In genomic region chr15:84209517-84210412, GRCm38 (mm10) we compare ENCODE assay signal across 9 mouse cellular contexts. TPM values are rescaled to one million over a fixed set of nuclear protein-coding genes. Genes with fewer than 3 reads are reported as not detected.
DNase-seq lines count a peak whose midpoint lies in the region; ATAC-seq and TF ChIP-seq lines count a peak whose summit lies in the region.
"Had no signal": no experiment of that assay in that cellular context is flagged by ENCODE, and none has a peak within 500 bp of the region (broad histone marks: within the 10 kb centered on the region; RNA-seq: fewer than 3 reads in every experiment).

No protein-coding gene starts in this region.

- no peaks in the 10 kb centered on the region for H3K9me3 ChIP-seq in kidney, postnatal 0 days (replicated peaks; ENCODE audit: low read length)
- H3K9me3 ChIP-seq in heart, embryonic 14.5 days (ENCODE audit: control insufficient read depth, low read length): no peaks in the 10 kb centered on the region
- no peaks in the 10 kb centered on the region for H3K9me3 ChIP-seq in hindbrain, embryonic 10.5 days

- no peaks in the 10 kb centered on the region for H3K27me3 ChIP-seq in kidney, postnatal 0 days (ENCODE audit: insufficient read depth, low read length)
- no peaks in the 10 kb centered on the region for H3K27me3 ChIP-seq in heart, embryonic 14.5 days (ENCODE audit: control insufficient read depth, insufficient read depth, low read length)
- H3K27me3 ChIP-seq in hindbrain, embryonic 10.5 days (ENCODE audit: insufficient read depth, poor library complexity, severe bottlenecking): no peaks in the 10 kb centered on the region

- H3K36me3 ChIP-seq in kidney, postnatal 0 days (ENCODE audit: insufficient read depth, low read length): peaks cover 51% of the 10 kb centered on the region
- H3K36me3 ChIP-seq in heart, embryonic 14.5 days (ENCODE audit: control insufficient read depth, insufficient read depth, low read length): peaks cover 86% of the 10 kb centered on the region
- H3K36me3 ChIP-seq in hindbrain, embryonic 10.5 days: peaks cover 93% of the 10 kb centered on the region

- WGBS in kidney, postnatal 0 days: 77% methylated on average over 11 of the region's 11 CpGs
- 60% methylated on average over 10 of the region's 11 CpGs for WGBS in heart, embryonic 14.5 days
- WGBS in hindbrain, embryonic 10.5 days: 86% methylated on average over 11 of the region's 11 CpGs

- peak overlapping the region; percentile 14; the same call in 1 of the 2 replicates for H3K27ac ChIP-seq in kidney, postnatal 0 days
- peak overlapping the region; percentile 64 to 72 for H3K27ac ChIP-seq in heart, embryonic 14.5 days (replicated peaks in 1 of 2; ENCODE audit: control insufficient read depth in 1 of 2, insufficient read depth in 1 of 2, low read depth in 2 of 2, low read length in 2 of 2)
- H3K27ac ChIP-seq in hindbrain, embryonic 10.5 days: no peak overlapping the region

- no peak for ATAC-seq in kidney, postnatal 0 days (replicated peaks; ENCODE audit: low FRiP score, low read depth)
- 0 out of 2 replicates have a peak, but pooled peaks have one; percentile 6 for ATAC-seq in heart, embryonic 14.5 days (ENCODE audit: insufficient number of reproducible peaks, insufficient read depth, low FRiP score, low read depth)
- peak; percentile 80 for ATAC-seq in megakaryocyte progenitor cell, adult 5-6 weeks (replicated peaks; ENCODE audit: poor library complexity)

- H3K4me3 ChIP-seq in kidney, postnatal 0 days (replicated peaks; ENCODE audit: low read depth, low read length): no peak overlapping the region
- no peak overlapping the region for H3K4me3 ChIP-seq in heart, embryonic 14.5 days (ENCODE audit: control insufficient read depth in 1 of 2, insufficient read depth in 1 of 2, low read depth in 1 of 2, low read length in 2 of 2)
- no peak overlapping the region for H3K4me3 ChIP-seq in hindbrain, embryonic 10.5 days

- DNase-seq in kidney, postnatal 0 days (ENCODE audit: low spot score): no peak
- no peak for DNase-seq in kidney, adult 18-20 months
- DNase-seq in c-Kit-negative CD71-positive TER-119-positive erythroid progenitor cells, embryonic 14.5 days (ENCODE audit: low read depth, low spot score): peak; percentile 71
- no peak for DNase-seq in hindbrain, embryonic 10.5 days (ENCODE audit: low spot score)
- no peak for DNase-seq in urinary bladder, postnatal 36 days (ENCODE audit: low spot score in 2 of 2)
- DNase-seq in adrenal gland, adult 8-10 months: no peak
- DNase-seq: midbrain, embryonic 14.5 days had no signal

- no peaks in the 10 kb centered on the region; the same call in 1 of the 2 replicates for H3K4me1 ChIP-seq in kidney, postnatal 0 days (replicated peaks; ENCODE audit: insufficient read depth, low read length)
- peaks cover 13 to 17% of the 10 kb centered on the region in 2 experiments for H3K4me1 ChIP-seq in heart, embryonic 14.5 days (ENCODE audit: control insufficient read depth in 2 of 2, insufficient read depth in 2 of 2, low read length in 2 of 2)
- peaks cover 40% of the 10 kb centered on the region for H3K4me1 ChIP-seq in hindbrain, embryonic 10.5 days (replicated peaks)

- no peak overlapping the region for H3K4me2 ChIP-seq in kidney, postnatal 0 days (ENCODE audit: low read length)
- H3K4me2 ChIP-seq in heart, embryonic 14.5 days (ENCODE audit: low read length): no peak overlapping the region

- TF ChIP-seq CTCF in kidney, postnatal 0 days (IDR thresholded peaks at IDR 0.05; ENCODE audit: low read depth): no peak

- no peak overlapping the region for H3K9ac ChIP-seq in kidney, postnatal 0 days (ENCODE audit: low read depth, low read length)
- H3K9ac ChIP-seq in heart, embryonic 14.5 days (ENCODE audit: low read length): no peak overlapping the region

RNA-seq across cellular contexts. Expression of gene Samm50, which starts 17.7 kb away (rescaled TPM):
- 147 and 155 TPM in 2 replicates for polyA plus RNA-seq in kidney, postnatal 0 days (2015; fragmentation: Nextera tagmentation; extraction: Ambion mirVana)
- polyA plus RNA-seq in heart, embryonic 14.5 days (2014; fragmentation: Nextera tagmentation; extraction: Ambion mirVana): 85.2 and 88.2 TPM in 2 replicates
- total RNA-seq in megakaryocyte progenitor cell, adult 5-6 weeks (2015): 45.1 and 56.2 TPM in 2 replicates
- 35.6 and 42.0 TPM in 2 replicates for total RNA-seq in megakaryocyte progenitor cell, adult 5-6 weeks (2017)
- 94.5 and 103 TPM in 2 replicates for polyA plus RNA-seq in hindbrain, embryonic 10.5 days (2016; fragmentation: Nextera tagmentation; extraction: Ambion mirVana)
- total RNA-seq in adrenal gland, adult 8-10 months (2022): 100 to 1,000 TPM; 125 to 142 (median 131) TPM

RNA-seq across cellular contexts. Expression of gene Parvb, which starts 22.1 kb away (rescaled TPM):
- polyA plus RNA-seq in kidney, postnatal 0 days (2015; fragmentation: Nextera tagmentation; extraction: Ambion mirVana): 2.8 and 3.3 TPM in 2 replicates
- 15.1 and 18.5 TPM in 2 replicates for polyA plus RNA-seq in heart, embryonic 14.5 days (2014; fragmentation: Nextera tagmentation; extraction: Ambion mirVana)
- 3.8 and 4.6 TPM in 2 replicates for total RNA-seq in megakaryocyte progenitor cell, adult 5-6 weeks (2015)
- total RNA-seq in megakaryocyte progenitor cell, adult 5-6 weeks (2017): 0.33 and 1.5 TPM in 2 replicates
- polyA plus RNA-seq in hindbrain, embryonic 10.5 days (2016; fragmentation: Nextera tagmentation; extraction: Ambion mirVana): 7.1 and 7.6 TPM in 2 replicates
- 10 to 100 TPM; 16.3 to 21.4 (median 19.9) TPM for total RNA-seq in adrenal gland, adult 8-10 months (2022)

RNA-seq across cellular contexts. Expression of gene Pnpla3, which starts 42.1 kb away (rescaled TPM):
- 0.57 and 0.60 TPM in 2 replicates for polyA plus RNA-seq in kidney, postnatal 0 days (2015; fragmentation: Nextera tagmentation; extraction: Ambion mirVana)
- 0.50 and 0.61 TPM in 2 replicates for polyA plus RNA-seq in heart, embryonic 14.5 days (2014; fragmentation: Nextera tagmentation; extraction: Ambion mirVana)
- total RNA-seq in megakaryocyte progenitor cell, adult 5-6 weeks (2015): not detected in 2 replicates
- total RNA-seq in megakaryocyte progenitor cell, adult 5-6 weeks (2017): not detected in 2 replicates
- polyA plus RNA-seq in hindbrain, embryonic 10.5 days (2016; fragmentation: Nextera tagmentation; extraction: Ambion mirVana): 0.88 and 1.1 TPM in 2 replicates
- 100 to 1,000 TPM in 1 of 4 experiments, 10 to 100 TPM in 3; 14.6 to 106 (median 31.8) TPM for total RNA-seq in adrenal gland, adult 8-10 months (2022)
